Mouse (Mus musculus) ES-Bruce4 (cell line): ENCODE data around the gene Dgkh. TPM values are rescaled to one million over a fixed set of nuclear protein-coding genes. Genes with fewer than 3 reads are reported as not detected.

Experiments used
- H3K27ac ChIP-seq: 2 replicates; pipeline ENCODE4 v1.5.1; 2012; ENCODE audit warnings: low read length, inconsistent platforms; ENCODE audit not compliant: insufficient read depth
- H3K27me3 ChIP-seq: 2 replicates; pipeline ENCODE4 v1.6.1; 2012; ENCODE audit warnings: mild to moderate bottlenecking, low read length, inconsistent platforms; ENCODE audit not compliant: control insufficient read depth, poor library complexity, insufficient read depth, severe bottlenecking
- H3K36me3 ChIP-seq: 2 replicates; pipeline ENCODE4 v1.6.1; 2012; ENCODE audit warnings: inconsistent platforms, mild to moderate bottlenecking, low read length, moderate library complexity; ENCODE audit not compliant: control insufficient read depth, poor library complexity, insufficient read depth, severe bottlenecking
- H3K4me1 ChIP-seq: one replicate; pipeline ENCODE4 v1.8.1; 2011; ENCODE audit warnings: low read length; ENCODE audit not compliant: control insufficient read depth, insufficient read depth
- H3K4me3 ChIP-seq: 2 replicates; pipeline ENCODE4 v1.5.1; 2011; ENCODE audit warnings: low read depth, mild to moderate bottlenecking, low read length
- H3K9ac ChIP-seq: 2 replicates; pipeline ENCODE4 v1.6.1; 2012; ENCODE audit warnings: low read depth, mild to moderate bottlenecking, inconsistent platforms; ENCODE audit not compliant: poor library complexity, severe bottlenecking
- H3K9me3 ChIP-seq: replicated peaks from 2 replicates; pipeline ENCODE4 v1.6.1; 2012; ENCODE audit warnings: mild to moderate bottlenecking, low read length, inconsistent platforms; ENCODE audit not compliant: control insufficient read depth, poor library complexity, insufficient read depth, severe bottlenecking
- CTCF ChIP-seq: IDR thresholded peaks from one replicate; pipeline ENCODE4 v1.8.1; 2011; ENCODE audit warnings: low read depth, low read length
- EP300 ChIP-seq: IDR thresholded peaks from 2 replicates; pipeline ENCODE4 v1.6.1; 2011; ENCODE audit warnings: low read depth, low read length; ENCODE audit not compliant: insufficient read depth
- POLR2A ChIP-seq: IDR thresholded peaks from one replicate; pipeline ENCODE4 v1.8.1; 2011; ENCODE audit warnings: low read length; ENCODE audit not compliant: insufficient read depth
- polyA plus RNA-seq: library from polyadenylated mRNA; stranded (reverse); fragments of >200 nt; gene quantifications from 2 replicates; pipeline ENCODE4 v1.2.4, GENCODE M21; 2011; ENCODE audit warnings: low read depth; ENCODE audit not compliant: missing spikeins, insufficient read depth, insufficient read length

The Dgkh gene
- polyA plus RNA-seq, 1 experiment: 11.7 TPM

- H3K4me1 ChIP-seq: peaks cover 4% of the 10 kb centered on the region
- TF ChIP-seq EP300 (no peak), POLR2A (no peak), CTCF (no peak)
These were observed 42.2 kb downstream of the Dgkh start for GRCm38 (mm10) chr14:78690387-78690786.

GRCm38 (mm10) chr14:78689950-78690349 lies 42.6 kb downstream of the Dgkh start:
- Histone ChIP-seq H3K36me3 (no peaks in the 10 kb centered on the region), H3K9ac (no peak overlapping the region), H3K27me3 (no peaks in the 10 kb centered on the region), H3K27ac (no peak overlapping the region), H3K4me3 (no peak overlapping the region), H3K4me1 (peaks cover 4% of the 10 kb centered on the region), H3K9me3 (no peaks in the 10 kb centered on the region)
- no peak for TF ChIP-seq EP300
- TF ChIP-seq CTCF: no peak
- TF ChIP-seq POLR2A: no peak

More at GRCm38 (mm10) chr14:78690387-78690786, 42.2 kb downstream of the Dgkh start:
- no peak overlapping the region for H3K27ac ChIP-seq
- no peak overlapping the region for H3K4me3 ChIP-seq
- no peaks in the 10 kb centered on the region for H3K27me3 ChIP-seq
- H3K9ac ChIP-seq: no peak overlapping the region
- no peaks in the 10 kb centered on the region for H3K9me3 ChIP-seq
- no peaks in the 10 kb centered on the region for H3K36me3 ChIP-seq

- H3K9me3 ChIP-seq: no peaks in the 10 kb centered on the region
- TF ChIP-seq CTCF (no peak), POLR2A (no peak), EP300 (no peak)
- no peaks in the 10 kb centered on the region for H3K27me3 ChIP-seq
- no peak overlapping the region for H3K4me3 ChIP-seq
- no peaks in the 10 kb centered on the region for H3K36me3 ChIP-seq
- H3K27ac ChIP-seq: no peak overlapping the region
- no peak overlapping the region for H3K9ac ChIP-seq
- H3K4me1 ChIP-seq: peaks cover 4% of the 10 kb centered on the region
These were observed 44.9 kb downstream of the Dgkh start for GRCm38 (mm10) chr14:78687716-78688115.

- H3K4me3 ChIP-seq: no peak overlapping the region
- H3K4me1 ChIP-seq: peaks cover 4% of the 10 kb centered on the region
- no peak overlapping the region for H3K9ac ChIP-seq
- TF ChIP-seq POLR2A: no peak
- TF ChIP-seq EP300: no peak
- no peak for TF ChIP-seq CTCF
- no peaks in the 10 kb centered on the region for H3K27me3 ChIP-seq
- H3K9me3 ChIP-seq: no peaks in the 10 kb centered on the region
- no peaks in the 10 kb centered on the region for H3K36me3 ChIP-seq
- H3K27ac ChIP-seq: no peak overlapping the region
These were observed 45.9 kb downstream of the Dgkh start for GRCm38 (mm10) chr14:78686701-78687100.

- no peaks in the 10 kb centered on the region for H3K36me3 ChIP-seq
- peaks cover 4% of the 10 kb centered on the region for H3K4me1 ChIP-seq
- no peaks in the 10 kb centered on the region for H3K27me3 ChIP-seq
- peak overlapping the region; percentile 51; the same call in 1 of the 2 replicates for H3K27ac ChIP-seq
- H3K9ac ChIP-seq: no peak overlapping the region
- no peaks in the 10 kb centered on the region for H3K9me3 ChIP-seq
- H3K4me3 ChIP-seq: no peak overlapping the region
- no peak for TF ChIP-seq POLR2A
- no peak for TF ChIP-seq CTCF
- TF ChIP-seq EP300: no peak
These were observed 48.4 kb downstream of the Dgkh start for GRCm38 (mm10) chr14:78684171-78684570.

GRCm38 (mm10) chr14:78678981-78679380 lies 53.6 kb downstream of the Dgkh start:
- TF ChIP-seq CTCF (no peak), EP300 (no peak), POLR2A (no peak)
- Histone ChIP-seq H3K9ac (no peak overlapping the region), H3K27me3 (no peaks in the 10 kb centered on the region), H3K4me1 (no peaks in the 10 kb centered on the region), H3K4me3 (no peak overlapping the region), H3K36me3 (no peaks in the 10 kb centered on the region), H3K9me3 (no peaks in the 10 kb centered on the region), H3K27ac (no peak overlapping the region)
